Mouse (Mus musculus) C2C12 (cell line): ENCODE results near the gene Supt3.
A peak's percentile ranks its signal among the peaks of the same experiment; 100 is the strongest.

Experiments used
- CEBPB ChIP-seq: IDR thresholded peaks from one replicate; pipeline ENCODE4 v1.6.1; 2011; ENCODE audit warnings: low read depth, mild to moderate bottlenecking, control low read depth, moderate library complexity
- CTCF ChIP-seq: IDR thresholded peaks from one replicate; pipeline ENCODE4 v1.5.1; 2011; ENCODE audit not compliant: control insufficient read depth, insufficient read depth, insufficient read length
- FOSL1 ChIP-seq: IDR thresholded peaks from one replicate; pipeline ENCODE4 v1.8.0; 2011; ENCODE audit warnings: mild to moderate bottlenecking, low read length; ENCODE audit not compliant: poor library complexity, insufficient read depth, severe bottlenecking
- MAX ChIP-seq: IDR thresholded peaks from one replicate; pipeline ENCODE4 v1.6.1; 2011; ENCODE audit warnings: mild to moderate bottlenecking, control low read depth
- MYOD1 ChIP-seq: IDR thresholded peaks from one replicate; pipeline ENCODE4 v1.6.1; 2011; ENCODE audit warnings: low read depth; ENCODE audit not compliant: control insufficient read depth, insufficient read length
- MYOG ChIP-seq: IDR thresholded peaks from one replicate; pipeline ENCODE4 v1.6.1; 2011; ENCODE audit not compliant: control insufficient read depth, insufficient read length; ENCODE audit errors: extremely low read depth
- USF1 ChIP-seq: IDR thresholded peaks from one replicate; pipeline ENCODE4 v1.6.1; 2011; ENCODE audit warnings: low read depth, mild to moderate bottlenecking, control low read depth, moderate library complexity

DNA sequence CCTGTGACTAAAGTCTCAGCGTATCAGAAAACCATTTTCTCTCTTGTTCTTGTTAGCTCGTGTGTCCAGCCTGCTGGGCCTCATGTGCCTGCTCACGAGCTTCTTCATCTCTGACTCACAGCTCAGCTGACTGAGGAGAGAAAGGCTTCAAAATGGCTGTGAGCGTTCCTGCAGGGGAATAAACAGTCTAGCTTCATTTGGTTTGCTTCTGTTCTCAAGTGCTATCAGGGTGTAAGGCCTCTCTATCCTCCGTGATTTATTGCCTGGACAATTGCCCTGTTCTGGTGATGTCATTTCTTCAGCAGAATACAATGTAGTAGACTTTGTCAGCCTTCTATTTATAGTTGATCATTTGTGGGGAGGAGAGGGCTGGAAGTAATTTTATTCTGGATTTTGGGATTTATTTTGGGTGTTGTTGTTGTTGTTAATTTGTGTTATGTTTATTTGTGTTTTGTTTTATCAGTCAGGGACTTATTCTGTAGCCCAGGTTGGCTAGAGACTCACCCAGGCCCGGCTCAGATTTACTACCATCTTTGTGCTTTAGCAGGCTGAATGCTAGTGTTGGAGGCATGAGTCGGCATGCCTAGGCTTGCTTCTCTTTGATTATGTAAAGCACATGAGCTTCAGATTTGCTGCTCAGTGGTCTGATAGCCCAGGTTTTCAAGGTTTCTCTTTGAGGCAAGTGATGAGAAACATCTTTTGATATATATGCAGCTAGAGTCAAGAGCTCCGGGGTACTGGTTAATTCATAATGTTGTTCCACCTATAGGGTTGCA is 243.4 kb downstream of the Supt3 start:
- TF ChIP-seq CTCF = no peak
- no peak for TF ChIP-seq MAX
- no peak for TF ChIP-seq MYOG
- peak; percentile 51 for TF ChIP-seq USF1
- no peak for TF ChIP-seq MYOD1
- TF ChIP-seq CEBPB = no peak
- TF ChIP-seq FOSL1 = no peak
